Mouse (Mus musculus) olfactory bulb, adult 2 months (tissue): ENCODE results near the gene Fitm1. TPM values are rescaled to one million over a fixed set of nuclear protein-coding genes. Genes with fewer than 3 reads are reported as not detected.

Source experiments
- H3K27ac ChIP-seq: fragments of 200-500 bp; 2 replicates; pipeline ENCODE4 v1.5.1; 2012; ENCODE audit warnings: low read depth, low read length; ENCODE audit not compliant: insufficient read depth
- H3K4me1 ChIP-seq: fragments of 200-500 bp; 2 replicates; pipeline ENCODE4 v1.6.1; 2012; ENCODE audit warnings: low read length; ENCODE audit not compliant: control insufficient read depth, insufficient read depth
- H3K4me3 ChIP-seq: fragments of 200-500 bp; 2 replicates; pipeline ENCODE4 v1.5.1; 2012; ENCODE audit warnings: mild to moderate bottlenecking, low read depth, low read length, moderate library complexity; ENCODE audit not compliant: insufficient read depth
- CTCF ChIP-seq: fragments of 200-500 bp; IDR thresholded peaks from 2 replicates; pipeline ENCODE4 v1.5.1; 2012; ENCODE audit warnings: low read depth, mild to moderate bottlenecking, low read length, moderate library complexity; ENCODE audit not compliant: insufficient read depth
- POLR2A ChIP-seq: fragments of 200-500 bp; IDR thresholded peaks from 2 replicates; pipeline ENCODE4 v1.6.1; 2012; ENCODE audit warnings: mild to moderate bottlenecking, low read depth, low read length, moderate library complexity; ENCODE audit not compliant: insufficient read depth
- WGBS: fragments of 180-500 bp; shearing (Covaris S2); methylation state at CpG from one replicate; pipeline ENCODE4 v1.1.7; 2018; 5-methylcytosine and 5-hydroxymethylcytosine counted together
- polyA plus RNA-seq: library from polyadenylated mRNA; stranded (reverse); fragments of >200 nt; gene quantifications from 2 replicates; pipeline ENCODE4 v1.2.4, GENCODE M21; 2012; ENCODE audit warnings: low replicate concordance; ENCODE audit not compliant: missing spikeins, insufficient read depth, insufficient read length

Gene Fitm1
- polyA plus RNA-seq, 1 experiment, result not detected

GRCm38 (mm10) chr14:55604823-55605222 lies 29.4 kb downstream of the Fitm1 start:
- no peak overlapping the region for H3K4me3 ChIP-seq
- TF ChIP-seq POLR2A (no peak), CTCF (no peak)
- peaks cover 8% of the 10 kb centered on the region for H3K4me1 ChIP-seq
- no peak overlapping the region for H3K27ac ChIP-seq
- 90% methylated on average over 11 of the region's 11 CpGs for WGBS

GRCm38 (mm10) chr14:55605743-55606459 lies 30.5 kb downstream of the Fitm1 start:
- TF ChIP-seq CTCF (no peak), POLR2A (no peak)
- no peak overlapping the region for H3K27ac ChIP-seq
- H3K4me3 ChIP-seq, result no peak overlapping the region
- 93% methylated on average over 16 of the region's 16 CpGs for WGBS
- peaks cover 8% of the 10 kb centered on the region for H3K4me1 ChIP-seq

GRCm38 (mm10) chr14:55608339-55608738 lies 32.9 kb downstream of the Fitm1 start:
- Histone ChIP-seq H3K4me1 (peaks cover 8% of the 10 kb centered on the region), H3K27ac (no peak overlapping the region), H3K4me3 (no peak overlapping the region)
- 96% methylated on average over 6 of the region's 6 CpGs for WGBS
- TF ChIP-seq POLR2A, result no peak
- no peak for TF ChIP-seq CTCF

GRCm38 (mm10) chr14:55613346-55613745 lies 37.9 kb downstream of the Fitm1 start:
- TF ChIP-seq POLR2A, result no peak
- Histone ChIP-seq H3K4me1 (no peaks in the 10 kb centered on the region), H3K27ac (no peak overlapping the region), H3K4me3 (no peak overlapping the region)
- WGBS, result 51% methylated on average over 6 of the region's 6 CpGs

- no peak overlapping the region for H3K27ac ChIP-seq
- TF ChIP-seq CTCF (no peak), POLR2A (no peak)
- no peaks in the 10 kb centered on the region for H3K4me1 ChIP-seq
- WGBS, result 81% methylated on average over 7 of the region's 7 CpGs
- no peak overlapping the region for H3K4me3 ChIP-seq
These were observed 39.3 kb downstream of the Fitm1 start for GRCm38 (mm10) chr14:55614565-55615178.

- H3K27ac ChIP-seq, result no peak overlapping the region
- TF ChIP-seq CTCF, result no peak
- TF ChIP-seq POLR2A, result no peak
- no peak overlapping the region for H3K4me3 ChIP-seq
- no peaks in the 10 kb centered on the region for H3K4me1 ChIP-seq
- WGBS, result 78% methylated on average over 2 of the region's 2 CpGs
These were observed 40.5 kb downstream of the Fitm1 start for GRCm38 (mm10) chr14:55615876-55616275.

- H3K4me3 ChIP-seq, result no peak overlapping the region
- no peak overlapping the region for H3K27ac ChIP-seq
- H3K4me1 ChIP-seq, result no peaks in the 10 kb centered on the region
- TF ChIP-seq POLR2A (no peak), CTCF (no peak)
- WGBS, result 93% methylated on average over 2 of the region's 2 CpGs
These were observed 41.4 kb downstream of the Fitm1 start for GRCm38 (mm10) chr14:55616844-55617243.

- Histone ChIP-seq H3K27ac (no peak within 1 kb of the TSS), H3K4me1 (no peaks in the 10 kb centered on the region), H3K4me3 (peak within 1 kb of the TSS; percentile 12)
- WGBS, result 32% methylated on average over 21 of the region's 21 CpGs
- TF ChIP-seq POLR2A (no peak), CTCF (no peak)
These were observed 42.4 kb downstream of the Fitm1 start, which contains the start of gene Rec8 for GRCm38 (mm10) chr14:55617822-55618221. Gene Rec8, plus strand, starts transcription at chr14:55618037.

- H3K4me1 ChIP-seq, result no peaks in the 10 kb centered on the region
- H3K27ac ChIP-seq, result no peak overlapping the region
- TF ChIP-seq POLR2A (no peak), CTCF (no peak)
- H3K4me3 ChIP-seq, result peak overlapping the region; percentile 12
- WGBS, result 55% methylated on average over 22 of the region's 22 CpGs
These were observed 43.2 kb downstream of the Fitm1 start for GRCm38 (mm10) chr14:55618486-55619195.

Other genes with a start within 250 kb of the Fitm1 start
- not detected in 2 replicates for gene Dhrs4, start 96.9 kb upstream of the Fitm1 start, polyA plus RNA-seq
- gene Carmil3, start 85.0 kb upstream of the Fitm1 start, polyA plus RNA-seq, result not detected in 2 replicates
- gene Cpne6, start 65.2 kb upstream of the Fitm1 start, polyA plus RNA-seq, result 357 TPM in 1 of 2 replicates, not detected in the other
- gene Nrl, start 50.6 kb upstream of the Fitm1 start, polyA plus RNA-seq, result not detected in 2 replicates
- gene Pck2, start 35.4 kb upstream of the Fitm1 start, polyA plus RNA-seq, result not detected in 2 replicates
- not detected in 2 replicates for gene Dcaf11, start 15.6 kb upstream of the Fitm1 start, polyA plus RNA-seq
- gene A730061H03Rik, start 15.2 kb upstream of the Fitm1 start, polyA plus RNA-seq, result not detected in 2 replicates
- gene Psme1, start 2.5 kb downstream of the Fitm1 start, polyA plus RNA-seq, result not detected in 2 replicates
- not detected in 2 replicates for gene Emc9, start 9.7 kb downstream of the Fitm1 start, polyA plus RNA-seq
- not detected in 2 replicates for gene Psme2, start 15.5 kb downstream of the Fitm1 start, polyA plus RNA-seq
- gene Rnf31, start 16.1 kb downstream of the Fitm1 start, polyA plus RNA-seq, result not detected in 2 replicates
- gene Irf9, start 28.0 kb downstream of the Fitm1 start, polyA plus RNA-seq, result not detected in 2 replicates
- gene Rec8, start 42.4 kb downstream of the Fitm1 start, polyA plus RNA-seq, result not detected in 2 replicates
- gene Ipo4, start 60.3 kb downstream of the Fitm1 start, polyA plus RNA-seq, result not detected in 2 replicates
- gene Gm49378, start 62.3 kb downstream of the Fitm1 start, polyA plus RNA-seq, result not detected in 2 replicates
- gene Tm9sf1, start 68.2 kb downstream of the Fitm1 start, polyA plus RNA-seq, result not detected in 2 replicates
- not detected in 2 replicates for gene Tssk4, start 74.6 kb downstream of the Fitm1 start, polyA plus RNA-seq
- not detected in 2 replicates for gene Mdp1, start 84.9 kb downstream of the Fitm1 start, polyA plus RNA-seq
- not detected in 2 replicates for gene Gmpr2, start 96.3 kb downstream of the Fitm1 start, polyA plus RNA-seq
- gene Nedd8, start 96.5 kb downstream of the Fitm1 start, polyA plus RNA-seq, result not detected in 2 replicates
- gene Tinf2, start 106.2 kb downstream of the Fitm1 start, polyA plus RNA-seq, result not detected in 2 replicates
- gene Tgm1, start 138.3 kb downstream of the Fitm1 start, polyA plus RNA-seq, result not detected in 2 replicates
- not detected in 2 replicates for gene Rabggta, start 146.6 kb downstream of the Fitm1 start, polyA plus RNA-seq
- gene Dhrs1, start 170.1 kb downstream of the Fitm1 start, polyA plus RNA-seq, result not detected in 2 replicates
- not detected in 2 replicates for gene Nop9, start 170.1 kb downstream of the Fitm1 start, polyA plus RNA-seq
- gene Cideb, start 182.8 kb downstream of the Fitm1 start, polyA plus RNA-seq, result not detected in 2 replicates
- not detected in 2 replicates for gene Ltb4r2, start 185.8 kb downstream of the Fitm1 start, polyA plus RNA-seq
- not detected in 2 replicates for gene Ltb4r1, start 190.3 kb downstream of the Fitm1 start, polyA plus RNA-seq
- not detected in 2 replicates for gene Adcy4, start 208.5 kb downstream of the Fitm1 start, polyA plus RNA-seq
- gene Ripk3, start 213.2 kb downstream of the Fitm1 start, polyA plus RNA-seq, result not detected in 2 replicates
- not detected in 2 replicates for gene Nfatc4, start 247.5 kb downstream of the Fitm1 start, polyA plus RNA-seq